Comparison of ENCODE assay signal across 10 mouse cellular contexts in the genomic region with DNA sequence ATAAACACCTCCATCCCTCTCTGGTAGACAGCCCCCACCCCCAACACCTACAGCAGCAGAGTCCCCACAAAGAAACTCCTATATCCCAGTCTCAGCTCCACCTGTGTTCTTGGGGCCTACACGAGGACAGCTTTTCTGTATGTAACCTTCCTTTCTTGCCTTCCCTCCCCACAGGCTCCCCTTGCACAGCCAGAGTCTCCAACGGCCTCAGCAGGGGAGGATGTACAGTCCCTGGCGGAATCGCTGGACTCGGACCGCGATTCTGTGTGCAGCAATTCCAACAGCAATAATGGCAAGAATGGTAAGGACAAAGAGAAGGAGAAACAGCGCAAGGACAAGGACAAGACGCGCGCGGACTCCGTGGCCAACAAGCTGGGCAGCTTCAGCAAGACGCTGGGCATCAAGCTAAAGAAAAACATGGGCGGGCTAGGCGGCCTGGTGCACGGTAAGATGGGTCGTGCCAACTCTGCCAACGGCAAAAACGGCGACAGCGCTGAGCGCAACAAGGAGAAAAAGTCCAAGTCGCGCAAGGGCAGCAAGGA.
DNase-seq lines count a peak whose midpoint lies in the region; ATAC-seq and TF ChIP-seq lines count a peak whose summit lies in the region.
"Had no signal": no experiment of that assay in that cellular context is flagged by ENCODE, and none has a peak within 500 bp of the region (broad histone marks: within the 10 kb centered on the region; RNA-seq: fewer than 3 reads in every experiment).

No protein-coding gene starts in this region.

- no peak for TF ChIP-seq POLR2A in olfactory bulb, adult 2 months (IDR thresholded peaks at IDR 0.05; ENCODE audit: insufficient read depth, low read depth, low read length)

- ATAC-seq in lung, postnatal 0 days = no peak
- no peak for ATAC-seq in intestine, embryonic 15.5 days

- peak overlapping the region; percentile 59 for H3K4me2 ChIP-seq in lung, postnatal 0 days (replicated peaks; ENCODE audit: low read depth, low read length)
- H3K4me2 ChIP-seq in intestine, embryonic 15.5 days (replicated peaks) = peak overlapping the region; percentile 80

- DNase-seq in gastrocnemius, adult 2 months = no peak
- no peak for DNase-seq in gastrocnemius, adult 18-20 months (ENCODE audit: low spot score)
- no peak for DNase-seq in lung, postnatal 0 days (ENCODE audit: low spot score)
- no peak for DNase-seq in lung, postnatal 14 days
- DNase-seq in thymus, postnatal 0 days (ENCODE audit: low spot score) = no peak
- no peak for DNase-seq in adrenal gland, postnatal 14 days
- DNase-seq: gastrocnemius, postnatal 10 days had no signal

- no peak overlapping the region for H3K27ac ChIP-seq in gastrocnemius, adult 2 months
- no peak overlapping the region for H3K27ac ChIP-seq in lung, postnatal 0 days (ENCODE audit: low read length)
- no peak overlapping the region for H3K27ac ChIP-seq in intestine, embryonic 15.5 days
- H3K27ac ChIP-seq in olfactory bulb, adult 2 months (ENCODE audit: insufficient read depth, low read depth, low read length) = peak overlapping the region; percentile 32
- H3K27ac ChIP-seq: liver, embryonic 15.5 days had no signal

- TF ChIP-seq EP300 in lung, postnatal 0 days (IDR thresholded peaks at IDR 0.05) = no peak

- peak overlapping the region; percentile 56; the same call in 1 of the 2 replicates for H3K4me3 ChIP-seq in gastrocnemius, adult 2 months
- H3K4me3 ChIP-seq in lung, postnatal 0 days (ENCODE audit: low read depth, low read length) = peak overlapping the region; percentile 39; the same call in 1 of the 2 replicates
- H3K4me3 ChIP-seq in intestine, embryonic 15.5 days (replicated peaks) = peak overlapping the region; percentile 42; the same call in 1 of the 2 replicates
- peak overlapping the region; percentile 65 for H3K4me3 ChIP-seq in olfactory bulb, adult 2 months (ENCODE audit: insufficient read depth, low read depth, low read length)

- peaks cover 5% of the 10 kb centered on the region; the same call in 1 of the 2 replicates for H3K4me1 ChIP-seq in lung, postnatal 0 days (ENCODE audit: insufficient read depth, low read depth, low read length)
- peaks cover 27% of the 10 kb centered on the region for H3K4me1 ChIP-seq in intestine, embryonic 15.5 days (replicated peaks)
- H3K4me1 ChIP-seq in olfactory bulb, adult 2 months (ENCODE audit: control insufficient read depth, insufficient read depth, low read length) = peaks cover 49% of the 10 kb centered on the region
- H3K4me1 ChIP-seq: liver, embryonic 15.5 days had no signal

- no peak overlapping the region for H3K9ac ChIP-seq in lung, postnatal 0 days (replicated peaks; ENCODE audit: low read depth)
- H3K9ac ChIP-seq in intestine, embryonic 15.5 days = no peak overlapping the region
- H3K9ac ChIP-seq: liver, embryonic 15.5 days had no signal

- intact Hi-C loops in gastrocnemius, adult 2 months (cut with DNase I) = loop anchor here (10.0 kb wide), 2 partner anchors 398 to 618 kb away; partner anchors contain the start of genes Fan1 and Trpm1

- TF ChIP-seq CTCF in gastrocnemius, adult 2 months (IDR thresholded peaks at IDR 0.05) = no peak
- no peak for TF ChIP-seq CTCF in lung, postnatal 0 days (IDR thresholded peaks at IDR 0.05)
- no peak for TF ChIP-seq CTCF in olfactory bulb, adult 2 months (IDR thresholded peaks at IDR 0.05; ENCODE audit: insufficient read depth, low read depth, low read length)

- peaks cover 52% of the 10 kb centered on the region for H3K27me3 ChIP-seq in lung, postnatal 0 days (replicated peaks; ENCODE audit: insufficient read depth, low read length)
- peaks cover 81% of the 10 kb centered on the region for H3K27me3 ChIP-seq in intestine, embryonic 15.5 days (replicated peaks)

- H3K36me3 ChIP-seq in lung, postnatal 0 days (ENCODE audit: insufficient read depth, low read length) = no peaks in the 10 kb centered on the region
- no peaks in the 10 kb centered on the region for H3K36me3 ChIP-seq in intestine, embryonic 15.5 days
- H3K36me3 ChIP-seq: liver, embryonic 15.5 days had no signal

- H3K9me3 ChIP-seq in lung, postnatal 0 days (ENCODE audit: low read length) = no peaks in the 10 kb centered on the region
- H3K9me3 ChIP-seq in intestine, embryonic 15.5 days = no peaks in the 10 kb centered on the region
- H3K9me3 ChIP-seq: liver, embryonic 15.5 days had no signal

- WGBS in lung, postnatal 0 days = 9% methylated on average over 25 of the region's 25 CpGs
- WGBS in intestine, embryonic 15.5 days = 8% methylated on average over 25 of the region's 25 CpGs
- 39% methylated on average over 25 of the region's 25 CpGs for WGBS in olfactory bulb, adult 2 months
